Mouse (Mus musculus) thymus, postnatal 14 days (tissue): Measurements from ENCODE around the gene Armc10.
"Not testable (repeated sequence)": the region's sequence is repeated elsewhere in the genome, so short reads cannot be mapped to it uniquely, and the experiment has no call there.

Source experiments
- DNase-seq: peaks from one replicate; pipeline ENCODE4 v3.0.0; 2021

Gene Armc10

DNA sequence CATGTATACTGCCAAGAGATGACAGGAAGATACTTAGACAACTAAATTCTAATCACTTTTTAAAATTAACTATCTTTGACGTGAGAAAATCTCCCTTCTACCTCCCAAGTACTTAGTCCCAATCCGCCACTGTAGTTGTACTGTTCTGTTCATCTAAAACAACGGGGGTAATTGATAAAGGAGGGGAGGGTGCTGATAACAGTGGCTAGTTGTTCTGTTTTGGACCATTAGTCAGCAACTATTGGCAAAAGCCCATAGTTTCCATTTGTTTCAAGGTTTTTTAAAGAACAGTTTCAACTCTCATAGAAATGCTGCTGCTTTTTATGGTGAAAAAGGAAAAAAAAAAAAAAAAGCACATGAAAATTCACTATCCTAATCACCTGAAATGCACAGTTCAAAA lies 58.1 kb downstream of the Armc10 start:
- DNase-seq: no peak

DNA sequence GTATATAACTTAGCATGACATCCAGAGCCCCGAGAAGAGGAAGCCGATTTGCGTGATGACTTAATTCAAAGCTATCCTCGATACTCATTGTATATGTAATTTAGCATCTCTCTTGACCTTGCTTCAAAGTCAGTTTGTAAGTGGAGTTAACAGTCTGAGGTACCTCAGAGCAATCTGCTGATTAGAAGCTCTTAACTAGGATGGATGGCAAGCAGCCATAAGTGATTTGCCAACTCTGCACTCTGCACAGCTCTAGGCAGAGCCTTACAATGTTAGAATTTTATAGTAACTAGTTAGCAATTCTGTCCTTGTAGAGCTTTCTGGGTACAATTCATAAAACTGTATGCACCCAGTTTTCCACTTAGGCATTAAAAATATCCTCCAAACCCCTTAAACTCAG lies 60.9 kb downstream of the Armc10 start:
- no peak for DNase-seq

DNA sequence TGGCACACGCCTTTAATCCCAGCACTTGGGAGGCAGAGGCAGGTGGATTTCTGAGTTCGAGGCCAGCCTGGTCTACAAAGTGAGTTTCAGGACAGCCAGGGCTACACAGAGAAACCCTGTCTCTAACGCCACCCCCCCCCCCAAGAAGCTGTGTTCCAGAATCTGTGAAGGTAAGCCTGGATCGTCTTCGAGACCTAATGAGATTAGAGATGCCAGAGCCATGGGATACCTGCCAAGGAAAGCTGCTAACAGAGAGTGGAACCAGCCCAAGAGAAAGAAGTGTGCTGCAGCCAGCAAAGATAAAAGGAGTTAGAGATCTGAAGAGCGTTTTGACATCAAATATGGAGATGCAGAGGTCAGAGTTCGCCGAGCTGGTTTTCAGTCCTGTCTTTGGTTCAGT lies 62.4 kb downstream of the Armc10 start:
- not testable (repeated sequence) for DNase-seq
